9 mouse cellular contexts compared by ENCODE assay signal in genomic region chr5:113796401-113797148, GRCm38 (mm10). TPM values are rescaled to one million over a fixed set of nuclear protein-coding genes. Genes with fewer than 3 reads are reported as not detected.
DNase-seq lines count a peak whose midpoint lies in the region; ATAC-seq and TF ChIP-seq lines count a peak whose summit lies in the region.
"Had no signal": no experiment of that assay in that cellular context is flagged by ENCODE, and none has a peak within 500 bp of the region (broad histone marks: within the 10 kb centered on the region; RNA-seq: fewer than 3 reads in every experiment).

No protein-coding gene starts in this region.

- intact Hi-C loops in gastrocnemius, adult 2 months (cut with DNase I), result no loop called here

- ATAC-seq in intestine, embryonic 14.5 days (replicated peaks; ENCODE audit: low FRiP score, low TSS enrichment, low read depth), result peak; percentile 22; the same call in 1 of the 2 replicates
- ATAC-seq in neural tube, embryonic 12.5 days (ENCODE audit: low FRiP score, low read depth), result 0 out of 2 replicates have a peak, but pooled peaks have one; percentile 18

- H3K36me3 ChIP-seq in intestine, embryonic 14.5 days (ENCODE audit: control insufficient read depth, insufficient read depth, low read length), result peaks cover 24% of the 10 kb centered on the region
- H3K36me3 ChIP-seq in neural tube, embryonic 12.5 days, result no peaks in the 10 kb centered on the region

- no peak for TF ChIP-seq CTCF in gastrocnemius, adult 2 months (IDR thresholded peaks at IDR 0.05)
- no peak for TF ChIP-seq CTCF in lung, adult 2 months (IDR thresholded peaks at IDR 0.05; ENCODE audit: insufficient read depth, low read length)

- no peak for TF ChIP-seq POLR2A in lung, adult 2 months (IDR thresholded peaks at IDR 0.05; ENCODE audit: borderline replicate concordance, extremely low read depth, low read depth, low read length)

- H3K4me1 ChIP-seq in lung, adult 2 months (ENCODE audit: control insufficient read depth, insufficient read depth, low read length), result no peaks in the 10 kb centered on the region
- peaks cover 40% of the 10 kb centered on the region for H3K4me1 ChIP-seq in intestine, embryonic 14.5 days (replicated peaks; ENCODE audit: control insufficient read depth, insufficient read depth, low read length)
- H3K4me1 ChIP-seq in neural tube, embryonic 12.5 days, result peaks cover 34% of the 10 kb centered on the region

- DNase-seq in gastrocnemius, adult 2 months, result no peak
- no peak for DNase-seq in gastrocnemius, adult 8-10 months (ENCODE audit: low spot score in 2 of 2)
- peak; percentile 68 for DNase-seq in lung, postnatal 10 days
- DNase-seq in lung, adult 2 months, result no peak
- DNase-seq in intestine, embryonic 14.5 days (ENCODE audit: low spot score), result peak; percentile 67
- no peak for DNase-seq in right cerebral cortex, adult 2 months (ENCODE audit: low spot score in 2 of 2)
- no peak for DNase-seq in urinary bladder, adult 18-20 months (ENCODE audit: low spot score in 2 of 2)
- DNase-seq: cerebellum, postnatal 25 days had no signal

- no peak overlapping the region; the same call in 1 of the 2 replicates for H3K27ac ChIP-seq in gastrocnemius, adult 2 months
- H3K27ac ChIP-seq in intestine, embryonic 14.5 days (ENCODE audit: low read depth), result peak overlapping the region; percentile 73
- no peak overlapping the region; the same call in 1 of the 2 replicates for H3K27ac ChIP-seq in neural tube, embryonic 12.5 days

- H3K9me3 ChIP-seq in intestine, embryonic 14.5 days (ENCODE audit: control insufficient read depth, low read length), result no peaks in the 10 kb centered on the region
- no peaks in the 10 kb centered on the region for H3K9me3 ChIP-seq in neural tube, embryonic 12.5 days

- 7% methylated on average over 13 of the region's 13 CpGs for WGBS in lung, adult 2 months
- 7% methylated on average over 13 of the region's 13 CpGs for WGBS in intestine, embryonic 14.5 days
- WGBS in neural tube, embryonic 12.5 days, result 10% methylated on average over 13 of the region's 13 CpGs

- H3K27me3 ChIP-seq in intestine, embryonic 14.5 days (replicated peaks; ENCODE audit: control insufficient read depth, insufficient read depth, low read length), result no peaks in the 10 kb centered on the region
- H3K27me3 ChIP-seq in neural tube, embryonic 12.5 days (replicated peaks), result 0 out of 2 replicates have a peak, but pooled peaks cover 5% of the 10 kb centered on the region

- H3K9ac ChIP-seq in intestine, embryonic 14.5 days (ENCODE audit: low read length), result peak overlapping the region; percentile 42; the same call in 1 of the 2 replicates
- H3K9ac ChIP-seq in neural tube, embryonic 12.5 days, result no peak overlapping the region

- peak overlapping the region; percentile 21 for H3K4me3 ChIP-seq in gastrocnemius, adult 2 months
- H3K4me3 ChIP-seq in lung, adult 2 months (replicated peaks; ENCODE audit: extremely low read depth, low read depth, low read length), result no peak overlapping the region
- peak overlapping the region; percentile 53 for H3K4me3 ChIP-seq in intestine, embryonic 14.5 days (ENCODE audit: low read depth, low read length)
- H3K4me3 ChIP-seq in neural tube, embryonic 12.5 days, result no peak overlapping the region

- H3K4me2 ChIP-seq in intestine, embryonic 14.5 days (ENCODE audit: low read length), result peak overlapping the region; percentile 69
- H3K4me2 ChIP-seq in neural tube, embryonic 12.5 days (replicated peaks), result peak overlapping the region; percentile 44

RNA-seq across cellular contexts. Expression of gene Tmem119, which starts 3.7 kb away (rescaled TPM):
- total RNA-seq in gastrocnemius, adult 2 months (2021), result 1 to 10 TPM in 1 of 2 experiments, under 1 TPM in 1; 0.46 to 2.4 TPM
- total RNA-seq in gastrocnemius, adult 8-10 months (2022), result 1 to 10 TPM in 1 of 4 experiments, under 1 TPM in 3; 0.36 to 1.1 (median 0.77) TPM
- polyA plus RNA-seq in lung, adult 2 months (2012; rRNA removed), result 59.9 and 72.5 TPM in 2 replicates
- polyA plus RNA-seq in intestine, embryonic 14.5 days (2014; fragmentation: Nextera tagmentation; extraction: Ambion mirVana), result 41.9 and 46.1 TPM in 2 replicates
- polyA plus RNA-seq in neural tube, embryonic 12.5 days (2016; fragmentation: Nextera tagmentation; extraction: Ambion mirVana), result 39.3 and 43.8 TPM in 2 replicates

RNA-seq across cellular contexts. Expression of gene Iscu, which starts 24.0 kb away (rescaled TPM):
- 100 to 1,000 TPM; 142 to 160 TPM for total RNA-seq in gastrocnemius, adult 2 months (2021)
- 100 to 1,000 TPM; 156 to 185 (median 175) TPM for total RNA-seq in gastrocnemius, adult 8-10 months (2022)
- 115 and 118 TPM in 2 replicates for polyA plus RNA-seq in lung, adult 2 months (2012; rRNA removed)
- polyA plus RNA-seq in intestine, embryonic 14.5 days (2014; fragmentation: Nextera tagmentation; extraction: Ambion mirVana), result 108 and 110 TPM in 2 replicates
- polyA plus RNA-seq in neural tube, embryonic 12.5 days (2016; fragmentation: Nextera tagmentation; extraction: Ambion mirVana), result 101 and 105 TPM in 2 replicates

RNA-seq across cellular contexts. Expression of gene Sart3, which starts 24.3 kb away (rescaled TPM):
- total RNA-seq in gastrocnemius, adult 2 months (2021), result 1 to 10 TPM; 8.0 to 9.2 TPM
- total RNA-seq in gastrocnemius, adult 8-10 months (2022), result 1 to 10 TPM; 6.3 to 6.9 (median 6.7) TPM
- 20.2 and 24.2 TPM in 2 replicates for polyA plus RNA-seq in lung, adult 2 months (2012; rRNA removed)
- 44.0 and 46.3 TPM in 2 replicates for polyA plus RNA-seq in intestine, embryonic 14.5 days (2014; fragmentation: Nextera tagmentation; extraction: Ambion mirVana)
- 66.2 and 69.1 TPM in 2 replicates for polyA plus RNA-seq in neural tube, embryonic 12.5 days (2016; fragmentation: Nextera tagmentation; extraction: Ambion mirVana)

RNA-seq across cellular contexts. Expression of gene Selplg, which starts 35.9 kb away (rescaled TPM):
- total RNA-seq in gastrocnemius, adult 2 months (2021), result 1 to 10 TPM in 1 of 2 experiments, under 1 TPM in 1; 0.89 to 1.3 TPM
- total RNA-seq in gastrocnemius, adult 8-10 months (2022), result 1 to 10 TPM in 1 of 4 experiments, under 1 TPM in 3; 0.41 to 1.5 (median 0.48) TPM
- polyA plus RNA-seq in lung, adult 2 months (2012; rRNA removed), result 96.6 and 100 TPM in 2 replicates
- polyA plus RNA-seq in intestine, embryonic 14.5 days (2014; fragmentation: Nextera tagmentation; extraction: Ambion mirVana), result 4.0 and 4.7 TPM in 2 replicates
- polyA plus RNA-seq in neural tube, embryonic 12.5 days (2016; fragmentation: Nextera tagmentation; extraction: Ambion mirVana), result 1.5 and 2.3 TPM in 2 replicates

Comparison
In these comparisons a context has a peak if more than half of its experiments do, and no peak if none do; other contexts are left out.
1. DNase-seq: peak in lung, postnatal 10 days (single experiment) and intestine, embryonic 14.5 days (single experiment); none in gastrocnemius, adult 2 months (single experiment), gastrocnemius, adult 8-10 months (0 of 2), lung, adult 2 months (single experiment), right cerebral cortex, adult 2 months (0 of 2) and urinary bladder, adult 18-20 months (0 of 2).
2. H3K4me3 ChIP-seq: peak in gastrocnemius, adult 2 months (single experiment) and intestine, embryonic 14.5 days (single experiment); none in lung, adult 2 months (single experiment) and neural tube, embryonic 12.5 days (single experiment).